Mouse (Mus musculus) MN1 (cell line): ENCODE results near the gene Gm49358.

Experiments
- DNase-seq: peaks from one replicate; pipeline ENCODE4 v3.0.0-alpha.2; 2016; ENCODE audit warnings: low spot score

Gm49358 gene

GRCm38 (mm10) chr10:86872591-86872990 is 108.8 kb downstream of the Gm49358 start:
- no peak for DNase-seq

- DNase-seq: no peak
These were observed 114.9 kb downstream of the Gm49358 start for GRCm38 (mm10) chr10:86878721-86879120.

- DNase-seq: no peak
These were observed 116.5 kb downstream of the Gm49358 start for GRCm38 (mm10) chr10:86880071-86880806.

- no peak for DNase-seq
These were observed 117.7 kb downstream of the Gm49358 start for GRCm38 (mm10) chr10:86881448-86881847.
